Mouse (Mus musculus): ENCODE results near the gene Neurl1b. TPM values are rescaled to one million over a fixed set of nuclear protein-coding genes. Genes with fewer than 3 reads are reported as not detected.

Neurl1b gene
- total and polyA plus RNA-seq, 3 experiments: 0.12 to 0.28 TPM; not detected in 1

DNA sequence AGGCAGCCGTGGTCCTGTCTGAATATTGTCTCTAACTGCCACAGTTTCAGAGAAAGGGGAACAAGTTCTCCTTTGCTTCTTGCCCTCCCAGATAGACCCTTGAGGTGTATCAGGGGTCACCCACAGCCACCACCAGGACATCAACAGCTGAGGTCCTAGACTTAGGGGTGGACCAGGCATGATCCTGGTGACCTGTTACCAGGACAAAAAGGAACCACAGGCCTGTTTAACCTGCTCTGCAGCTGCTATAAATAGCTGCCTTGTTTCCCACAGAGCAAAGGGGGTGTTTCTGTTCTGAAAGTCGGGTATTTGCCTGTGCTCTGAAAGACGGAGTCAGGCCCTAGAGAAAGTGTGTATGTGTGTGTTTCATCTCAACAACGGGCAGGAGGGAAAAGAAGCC, 29.2 kb downstream of the Neurl1b start:
- 0 out of 4 replicates have a peak, but pooled peaks cover 0 to under 1% of the 10 kb centered on the region in 2 experiments for H3K27me3 ChIP-seq (ENCODE audit: control insufficient read depth in 1 of 2, insufficient read depth in 2 of 2, low read length in 2 of 2)
- H3K9me3 ChIP-seq (replicated peaks; ENCODE audit: insufficient read depth, low read length): no peaks in the 10 kb centered on the region
- no peak overlapping the region for H3K4me3 ChIP-seq (ENCODE audit: control insufficient read depth in 1 of 2, insufficient read depth in 1 of 2, low read depth in 2 of 2, low read length in 2 of 2)
- H3K9ac ChIP-seq (ENCODE audit: control insufficient read depth, low read depth, low read length, poor library complexity, severe bottlenecking): no peak overlapping the region
- DNase-seq (ENCODE audit: low read depth, low spot score): no peak
- H3K27ac ChIP-seq (ENCODE audit: control insufficient read depth, low read depth, low read length): no peak overlapping the region
- no peaks in the 10 kb centered on the region for H3K79me2 ChIP-seq (ENCODE audit: control insufficient read depth, insufficient read depth, low read length, poor library complexity)
- no peaks in the 10 kb centered on the region for H3K4me1 ChIP-seq (ENCODE audit: control insufficient read depth in 1 of 2, insufficient read depth in 2 of 2, low read length in 2 of 2)
- no peaks in the 10 kb centered on the region for H3K36me3 ChIP-seq (ENCODE audit: control insufficient read depth in 1 of 2, insufficient read depth in 2 of 2, low read length in 2 of 2)
- TF ChIP-seq MXI1 (IDR thresholded peaks at IDR 0.05; ENCODE audit: low read depth, low read length): no peak
- no peak for TF ChIP-seq USF2 (IDR thresholded peaks at IDR 0.05; ENCODE audit: borderline replicate concordance in 1 of 2, insufficient read depth in 1 of 2, low read depth in 1 of 2, low read length in 2 of 2)
- TF ChIP-seq EP300 (IDR thresholded peaks at IDR 0.05; ENCODE audit: low read depth in 1 of 2, low read length in 2 of 2): no peak
- no peak for TF ChIP-seq HCFC1 (IDR thresholded peaks at IDR 0.05; ENCODE audit: low read depth, low read length)
- no peak for TF ChIP-seq POLR2AphosphoS5 (IDR thresholded peaks at IDR 0.05; ENCODE audit: borderline replicate concordance, low read depth, low read length)
- no peak for TF ChIP-seq UBTF (IDR thresholded peaks at IDR 0.05; ENCODE audit: borderline replicate concordance, insufficient read depth, low read depth, low read length)

DNA sequence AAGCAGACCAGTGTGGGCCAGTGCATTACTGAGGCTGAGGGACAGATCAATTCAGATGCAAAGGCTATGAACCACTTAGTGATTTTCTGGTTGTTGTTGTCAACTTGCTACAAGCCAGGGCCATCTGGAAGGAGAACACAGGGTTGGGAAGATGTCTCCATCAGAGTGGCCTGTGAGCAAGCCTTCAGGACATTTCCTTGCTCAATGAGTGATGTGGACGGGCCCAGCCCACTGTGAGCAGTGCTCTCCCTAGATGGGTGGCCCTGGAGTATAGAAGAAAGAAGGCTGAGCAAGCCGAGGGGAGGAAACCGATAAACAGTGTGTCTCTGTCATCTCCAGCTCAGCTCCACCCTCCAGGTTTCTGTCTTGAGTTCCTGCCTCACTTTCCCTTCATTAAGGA, 34.8 kb downstream of the Neurl1b start:
- H3K79me2 ChIP-seq (ENCODE audit: control insufficient read depth, insufficient read depth, low read length, poor library complexity): no peaks in the 10 kb centered on the region
- H3K9ac ChIP-seq (ENCODE audit: control insufficient read depth, low read depth, low read length, poor library complexity, severe bottlenecking): no peak overlapping the region
- no peaks in the 10 kb centered on the region for H3K9me3 ChIP-seq (replicated peaks; ENCODE audit: insufficient read depth, low read length)
- H3K27ac ChIP-seq (ENCODE audit: control insufficient read depth, low read depth, low read length): no peak overlapping the region
- TF ChIP-seq ETS1 (IDR thresholded peaks at IDR 0.05; ENCODE audit: low read depth, low read length): no peak
- TF ChIP-seq GABPA (IDR thresholded peaks at IDR 0.05; ENCODE audit: low read depth, low read length): no peak
- TF ChIP-seq POLR2AphosphoS5 (IDR thresholded peaks at IDR 0.05; ENCODE audit: borderline replicate concordance, low read depth, low read length): no peak
- no peak for TF ChIP-seq MEF2A (IDR thresholded peaks at IDR 0.05; ENCODE audit: extremely low read depth, insufficient replicate concordance, low read depth, low read length, poor library complexity, severe bottlenecking)
- TF ChIP-seq JUND (IDR thresholded peaks at IDR 0.05; ENCODE audit: low read depth, low read length): no peak
- no peak for TF ChIP-seq UBTF (IDR thresholded peaks at IDR 0.05; ENCODE audit: borderline replicate concordance, insufficient read depth, low read depth, low read length)
- no peak for TF ChIP-seq USF2 (IDR thresholded peaks at IDR 0.05; ENCODE audit: borderline replicate concordance in 1 of 2, insufficient read depth in 1 of 2, low read depth in 1 of 2, low read length in 2 of 2)
- no peak for TF ChIP-seq USF1 (IDR thresholded peaks at IDR 0.05; ENCODE audit: low read depth, low read length)
- no peak for TF ChIP-seq MYC (IDR thresholded peaks at IDR 0.05; ENCODE audit: low read depth, low read length)
- TF ChIP-seq GATA1 (IDR thresholded peaks at IDR 0.05; ENCODE audit: low read depth, low read length): no peak
- H3K27me3 ChIP-seq (ENCODE audit: control insufficient read depth in 1 of 2, insufficient read depth in 2 of 2, low read length in 2 of 2): 0 out of 4 replicates have a peak, but pooled peaks cover 0 to 2% of the 10 kb centered on the region in 2 experiments
- DNase-seq (ENCODE audit: low read depth, low spot score): no peak
- no peak overlapping the region for H3K4me3 ChIP-seq (ENCODE audit: control insufficient read depth in 1 of 2, insufficient read depth in 1 of 2, low read depth in 2 of 2, low read length in 2 of 2)
- H3K36me3 ChIP-seq (ENCODE audit: control insufficient read depth in 1 of 2, insufficient read depth in 2 of 2, low read length in 2 of 2): no peaks in the 10 kb centered on the region; a peak in 1 of 4 replicates
- H3K4me1 ChIP-seq (ENCODE audit: control insufficient read depth in 1 of 2, insufficient read depth in 2 of 2, low read length in 2 of 2): 0 out of 4 replicates have a peak, but pooled peaks cover 0 to 5% of the 10 kb centered on the region in 2 experiments
